Mouse (Mus musculus) cerebellum, adult 2 months (tissue): ENCODE results near the gene Hint3. TPM values are rescaled to one million over a fixed set of nuclear protein-coding genes. Genes with fewer than 3 reads are reported as not detected.

Source experiments
- DNase-seq, 2 experiments: peaks; one replicate each; pipeline ENCODE4 v3.0.0; 2021
- H3K27ac ChIP-seq: fragments of 200-500 bp; 2 replicates; pipeline ENCODE4 v1.5.1; 2012; ENCODE audit warnings: low read length, control low read depth, inconsistent platforms; ENCODE audit not compliant: insufficient read depth
- H3K27me3 ChIP-seq: fragments of 200-500 bp; 2 replicates; pipeline ENCODE4 v1.6.1; 2012; ENCODE audit warnings: inconsistent platforms, mild to moderate bottlenecking, low read length, moderate library complexity; ENCODE audit not compliant: control insufficient read depth, insufficient read depth
- H3K4me1 ChIP-seq: fragments of 200-500 bp; 2 replicates; pipeline ENCODE4 v1.6.1; 2011; ENCODE audit warnings: low read length; ENCODE audit not compliant: control insufficient read depth, insufficient read depth
- H3K4me3 ChIP-seq: fragments of 200-500 bp; replicated peaks from 2 replicates; pipeline ENCODE3; 2011; ENCODE audit warnings: mild to moderate bottlenecking, low read depth, low read length, control low read depth; ENCODE audit not compliant: insufficient read depth
- CTCF ChIP-seq: fragments of 200-500 bp; IDR thresholded peaks from 2 replicates; pipeline ENCODE4 v1.5.1; 2011; ENCODE audit warnings: low read depth, mild to moderate bottlenecking, control low read depth, low read length, moderate library complexity, borderline replicate concordance; ENCODE audit not compliant: insufficient read depth
- POLR2A ChIP-seq: fragments of 200-500 bp; IDR thresholded peaks from 2 replicates; pipeline ENCODE4 v1.6.1; 2011; ENCODE audit warnings: low read length, control low read depth, borderline replicate concordance; ENCODE audit not compliant: insufficient read depth
- WGBS: fragments of 180-500 bp; shearing (Covaris S2); methylation state at CpG from one replicate; pipeline ENCODE4 v1.1.7; 2018; 5-methylcytosine and 5-hydroxymethylcytosine counted together
- polyA plus RNA-seq: library from polyadenylated mRNA; depleted of rRNA; stranded (reverse); fragments of >200 nt; gene quantifications from 2 replicates; pipeline ENCODE4 v1.2.3, GENCODE M21; 2012; rRNA removed

Gene Hint3
- polyA plus RNA-seq, 1 experiment = 18.3 TPM

DNA sequence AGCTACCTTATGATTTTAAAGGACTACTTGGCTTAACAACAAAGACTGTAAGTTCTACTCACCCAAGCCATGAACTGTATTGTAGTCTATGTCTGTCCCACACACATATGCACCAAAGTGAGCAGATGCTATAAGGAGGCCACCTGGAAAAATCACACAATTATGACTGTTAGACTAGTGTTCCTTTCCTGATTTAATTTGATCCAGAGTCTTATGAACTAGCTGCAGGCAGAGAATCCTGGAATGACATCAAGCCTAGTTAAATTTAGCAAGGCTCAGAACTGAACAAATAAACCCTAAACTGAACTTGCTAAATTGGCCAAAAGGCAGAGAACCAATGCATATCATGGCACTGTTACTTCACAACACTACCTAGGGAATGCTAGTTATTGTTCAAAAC, 63.1 kb downstream of the Hint3 start:
- DNase-seq = no peak
- TF ChIP-seq POLR2A (no peak), CTCF (no peak)

DNA sequence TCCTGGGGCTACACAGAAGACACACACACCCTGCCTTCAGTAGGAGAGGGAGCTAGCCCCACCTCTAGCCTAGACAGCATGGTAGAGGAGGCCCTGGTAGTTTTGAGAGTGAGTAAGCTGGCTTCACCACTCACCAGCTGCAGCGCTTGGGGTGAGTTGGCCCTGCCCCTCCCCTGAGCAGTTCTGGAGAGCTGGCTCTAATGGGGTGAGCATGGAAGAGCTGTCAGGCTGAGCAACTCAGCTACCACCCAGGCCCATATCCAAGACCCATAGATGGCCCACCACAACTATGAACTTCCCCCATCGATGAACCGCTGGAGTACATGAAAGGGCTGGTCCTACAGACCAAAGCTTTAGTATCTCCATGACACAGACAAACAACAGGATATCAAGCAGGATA, 64.8 kb downstream of the Hint3 start:
- Histone ChIP-seq H3K27me3 (no peaks in the 10 kb centered on the region), H3K27ac (no peak overlapping the region)
- WGBS = 98% methylated on average over 3 of the region's 3 CpGs

More for the DNA sequence above, 63.1 kb downstream of the Hint3 start:
- Histone ChIP-seq H3K4me1 (no peaks in the 10 kb centered on the region), H3K4me3 (no peak overlapping the region), H3K27ac (no peak overlapping the region), H3K27me3 (no peaks in the 10 kb centered on the region)

More for the DNA sequence above, 64.8 kb downstream of the Hint3 start:
- Histone ChIP-seq H3K4me3 (no peak overlapping the region), H3K4me1 (no peaks in the 10 kb centered on the region)
- no peak for TF ChIP-seq CTCF
- TF ChIP-seq POLR2A = no peak
- no peak for DNase-seq

Other genes with a start within 250 kb of the Hint3 start
- 7.0 and 7.2 TPM in 2 replicates for gene Trmt11, start 28.9 kb downstream of the Hint3 start, polyA plus RNA-seq
- 65.5 and 69.4 TPM in 2 replicates for gene Ncoa7, start 173.7 kb upstream of the Hint3 start, polyA plus RNA-seq
- gene Hey2, start 213.2 kb upstream of the Hint3 start, polyA plus RNA-seq = 5.9 and 6.2 TPM in 2 replicates